Mouse (Mus musculus): ENCODE results near the gene Slc30a7.

- TF ChIP-seq MAFK (IDR thresholded peaks at IDR 0.05; ENCODE audit: insufficient read depth, low read depth, low read length) (no peak), ZC3H11A (IDR thresholded peaks at IDR 0.05; ENCODE audit: borderline replicate concordance, low read depth, low read length) (no peak), HCFC1 (IDR thresholded peaks at IDR 0.05; ENCODE audit: borderline replicate concordance, insufficient read depth, low read length) (no peak), ZNF384 (IDR thresholded peaks at IDR 0.05; ENCODE audit: low read depth, low read length) (no peak), CHD2 (IDR thresholded peaks at IDR 0.05; ENCODE audit: low read depth, low read length) (no peak)
These were observed 22.6 kb downstream of the Slc30a7 start for GRCm38 (mm10) chr3:115984653-115985052.

Measured in ES-E14 (cell line).